Mouse (Mus musculus) brain, embryonic 14.5 days (tissue): ENCODE data around the gene Hist2h4.

Experiments
- CTCF ChIP-seq: fragments of 200-500 bp; IDR thresholded peaks from 2 replicates; pipeline ENCODE4 v1.5.1; 2012; ENCODE audit warnings: inconsistent platforms, mild to moderate bottlenecking, moderate library complexity, borderline replicate concordance; ENCODE audit not compliant: insufficient read depth, insufficient read length; ENCODE audit errors: extremely low read depth
- POLR2A ChIP-seq: fragments of 200-500 bp; IDR thresholded peaks from 2 replicates; pipeline ENCODE4 v1.6.1; 2012; ENCODE audit warnings: mild to moderate bottlenecking, inconsistent platforms, borderline replicate concordance; ENCODE audit not compliant: poor library complexity, insufficient read depth, insufficient read length, severe bottlenecking; ENCODE audit errors: extremely low read depth

- TF ChIP-seq CTCF (no peak), POLR2A (no peak)
Observed at GRCm38 (mm10) chr3:96221640-96222038, 41.5 kb downstream of the Hist2h4 start.
